Mouse (Mus musculus): ENCODE data around the gene Mok. TPM values are rescaled to one million over a fixed set of nuclear protein-coding genes. Genes with fewer than 3 reads are reported as not detected.

The Mok gene
- polyA plus RNA-seq, 1 experiment, result 3.3 TPM

DNA sequence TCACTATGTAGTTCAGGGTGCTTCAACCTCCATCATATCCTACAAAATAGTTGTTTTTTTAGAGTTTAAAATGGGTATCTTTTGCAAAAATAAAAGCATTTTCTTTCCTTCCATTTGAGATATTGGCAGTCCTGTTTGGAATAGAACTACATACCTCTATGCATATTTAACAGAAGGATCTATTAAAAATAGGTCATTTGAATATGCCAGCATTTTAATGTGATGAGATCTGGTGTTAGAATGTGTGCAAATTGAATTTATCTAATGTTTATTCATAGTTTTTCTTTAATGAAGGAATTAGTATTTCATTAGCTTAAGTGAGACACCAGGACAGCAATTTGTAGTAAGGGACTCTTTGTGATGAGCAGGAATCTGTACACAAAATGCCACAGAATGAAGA lies 72.2 kb downstream of the Mok start:
- Histone ChIP-seq H3K4me3 (no peak overlapping the region), H3K79me2 (ENCODE audit: control insufficient read depth, insufficient read depth) (peaks cover 66% of the 10 kb centered on the region), H3K4me2 (ENCODE audit: low read depth) (no peak overlapping the region), H3ac (ENCODE audit: control insufficient read depth, insufficient read length) (no peak overlapping the region), H3K36me3 (ENCODE audit: control insufficient read depth, insufficient read depth) (no peaks in the 10 kb centered on the region), H3K27me3 (ENCODE audit: control insufficient read depth, insufficient read depth, insufficient read length) (no peaks in the 10 kb centered on the region)
- TF ChIP-seq POLR2A (IDR thresholded peaks at IDR 0.05; ENCODE audit: insufficient read length, low read depth) (no peak), SRF (IDR thresholded peaks at IDR 0.05; ENCODE audit: control insufficient read depth, insufficient read length, low read depth) (no peak), USF1 (IDR thresholded peaks at IDR 0.05; ENCODE audit: low read depth) (no peak), TCF12 (IDR thresholded peaks at IDR 0.05; ENCODE audit: insufficient read depth, poor library complexity, severe bottlenecking) (no peak), MAX (IDR thresholded peaks at IDR 0.05; ENCODE audit: low read depth) (no peak), CEBPB (IDR thresholded peaks at IDR 0.05; ENCODE audit: insufficient read depth, poor library complexity, severe bottlenecking) (no peak), TCF3 (IDR thresholded peaks at IDR 0.05; ENCODE audit: insufficient read length, low read depth) (no peak), MYOG (IDR thresholded peaks at IDR 0.05; ENCODE audit: control insufficient read depth in 1 of 3, insufficient read depth in 1 of 3, insufficient read length in 2 of 3, low read depth in 2 of 3) (no peak), POLR2AphosphoS2 (IDR thresholded peaks at IDR 0.05; ENCODE audit: insufficient read length, low read depth) (no peak), MYOD1 (IDR thresholded peaks at IDR 0.05; ENCODE audit: control insufficient read depth in 1 of 3, insufficient read length in 2 of 3, low read depth in 2 of 3) (no peak), E2F4 (IDR thresholded peaks at IDR 0.05; ENCODE audit: insufficient read depth) (no peak), REST (IDR thresholded peaks at IDR 0.05; ENCODE audit: insufficient read depth, insufficient read length) (no peak)

DNA sequence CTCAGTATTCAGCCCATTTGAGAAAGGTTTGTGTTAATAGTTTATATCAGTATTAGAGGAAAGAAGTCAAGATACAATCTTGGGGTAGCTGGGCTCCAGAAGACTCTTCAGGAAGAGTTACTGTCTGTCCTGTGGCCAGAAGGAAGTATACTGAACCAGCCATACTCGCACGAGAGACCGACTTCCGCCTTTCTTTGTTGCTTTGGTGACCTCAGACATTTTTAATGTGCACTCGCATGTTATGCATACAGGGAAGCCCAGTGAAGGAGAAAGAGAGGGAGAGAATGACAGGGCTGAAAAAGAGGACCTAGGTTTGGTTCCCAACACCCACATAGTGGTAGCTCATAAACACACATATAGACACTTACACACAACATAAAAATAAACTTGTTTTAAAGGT lies 76.2 kb downstream of the Mok start:
- H3K27me3 ChIP-seq (ENCODE audit: control insufficient read depth, insufficient read depth, insufficient read length), result no peaks in the 10 kb centered on the region
- H3ac ChIP-seq (ENCODE audit: control insufficient read depth, insufficient read length), result no peak overlapping the region
- H3K36me3 ChIP-seq (ENCODE audit: control insufficient read depth, insufficient read depth), result no peaks in the 10 kb centered on the region
- H3K4me3 ChIP-seq, result no peak overlapping the region
- TF ChIP-seq MYOD1 (IDR thresholded peaks at IDR 0.05; ENCODE audit: control insufficient read depth in 1 of 3, insufficient read length in 2 of 3, low read depth in 2 of 3) (no peak), E2F4 (IDR thresholded peaks at IDR 0.05; ENCODE audit: insufficient read depth) (no peak), TCF12 (IDR thresholded peaks at IDR 0.05; ENCODE audit: insufficient read depth, poor library complexity, severe bottlenecking) (no peak), USF1 (IDR thresholded peaks at IDR 0.05; ENCODE audit: low read depth) (no peak), TCF3 (IDR thresholded peaks at IDR 0.05; ENCODE audit: insufficient read length, low read depth) (no peak), MAX (IDR thresholded peaks at IDR 0.05; ENCODE audit: low read depth) (no peak), REST (IDR thresholded peaks at IDR 0.05; ENCODE audit: insufficient read depth, insufficient read length) (no peak), POLR2A (IDR thresholded peaks at IDR 0.05; ENCODE audit: insufficient read length, low read depth) (no peak), MYOG (IDR thresholded peaks at IDR 0.05; ENCODE audit: control insufficient read depth in 1 of 3, insufficient read depth in 1 of 3, insufficient read length in 2 of 3, low read depth in 2 of 3) (no peak), SRF (IDR thresholded peaks at IDR 0.05; ENCODE audit: control insufficient read depth, insufficient read length, low read depth) (no peak), POLR2AphosphoS2 (IDR thresholded peaks at IDR 0.05; ENCODE audit: insufficient read length, low read depth) (no peak), CEBPB (IDR thresholded peaks at IDR 0.05; ENCODE audit: insufficient read depth, poor library complexity, severe bottlenecking) (no peak)
- no peak overlapping the region for H3K4me2 ChIP-seq (ENCODE audit: low read depth)
- H3K79me2 ChIP-seq (ENCODE audit: control insufficient read depth, insufficient read depth), result peaks cover 41% of the 10 kb centered on the region

DNA sequence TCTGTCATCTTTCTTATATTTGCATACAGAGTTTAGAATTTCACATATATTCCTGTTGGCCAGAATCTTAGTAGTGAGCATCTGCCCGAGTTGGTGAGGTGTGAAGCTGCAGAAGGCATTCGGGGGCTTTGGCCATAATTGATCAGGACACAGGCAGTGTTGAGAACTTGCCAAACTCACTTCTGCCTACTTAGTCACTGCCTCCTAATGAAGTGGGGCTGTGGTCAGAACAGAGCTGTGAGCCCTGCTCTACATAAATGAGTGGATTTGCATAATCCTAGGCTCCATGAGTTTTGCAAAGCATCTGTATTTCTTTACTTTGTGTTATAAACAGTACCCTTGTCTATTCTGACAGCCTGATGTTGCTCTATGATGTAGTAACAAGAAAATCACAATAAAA lies 78.4 kb downstream of the Mok start:
- H3ac ChIP-seq (ENCODE audit: control insufficient read depth, insufficient read length), result no peak overlapping the region
- H3K27me3 ChIP-seq (ENCODE audit: control insufficient read depth, insufficient read depth, insufficient read length), result no peaks in the 10 kb centered on the region
- H3K79me2 ChIP-seq (ENCODE audit: control insufficient read depth, insufficient read depth), result peaks cover 41% of the 10 kb centered on the region
- H3K4me3 ChIP-seq, result no peak overlapping the region
- TF ChIP-seq TCF12 (IDR thresholded peaks at IDR 0.05; ENCODE audit: insufficient read depth, poor library complexity, severe bottlenecking) (no peak), POLR2A (IDR thresholded peaks at IDR 0.05; ENCODE audit: insufficient read length, low read depth) (no peak), MYOD1 (IDR thresholded peaks at IDR 0.05; ENCODE audit: control insufficient read depth in 1 of 3, insufficient read length in 2 of 3, low read depth in 2 of 3) (no peak), REST (IDR thresholded peaks at IDR 0.05; ENCODE audit: insufficient read depth, insufficient read length) (no peak), USF1 (IDR thresholded peaks at IDR 0.05; ENCODE audit: low read depth) (no peak), CEBPB (IDR thresholded peaks at IDR 0.05; ENCODE audit: insufficient read depth, poor library complexity, severe bottlenecking) (no peak), MYOG (IDR thresholded peaks at IDR 0.05; ENCODE audit: control insufficient read depth in 1 of 3, insufficient read depth in 1 of 3, insufficient read length in 2 of 3, low read depth in 2 of 3) (no peak), POLR2AphosphoS2 (IDR thresholded peaks at IDR 0.05; ENCODE audit: insufficient read length, low read depth) (no peak)
- H3K36me3 ChIP-seq (ENCODE audit: control insufficient read depth, insufficient read depth), result no peaks in the 10 kb centered on the region
- no peak overlapping the region for H3K4me2 ChIP-seq (ENCODE audit: low read depth)

GRCm38 (mm10) chr12:110758932-110759331 lies 81.8 kb downstream of the Mok start:
- no peaks in the 10 kb centered on the region for H3K27me3 ChIP-seq (ENCODE audit: control insufficient read depth, insufficient read depth, insufficient read length)
- no peak overlapping the region for H3ac ChIP-seq (ENCODE audit: control insufficient read depth, insufficient read length)

More at GRCm38 (mm10) chr12:110758932-110759331, 81.8 kb downstream of the Mok start:
- TF ChIP-seq MYOD1 (IDR thresholded peaks at IDR 0.05; ENCODE audit: control insufficient read depth in 1 of 3, insufficient read length in 2 of 3, low read depth in 2 of 3), result no peak
- no peak for TF ChIP-seq USF1 (IDR thresholded peaks at IDR 0.05; ENCODE audit: low read depth)
- no peak for TF ChIP-seq POLR2AphosphoS2 (IDR thresholded peaks at IDR 0.05; ENCODE audit: insufficient read length, low read depth)
- TF ChIP-seq MYOG (IDR thresholded peaks at IDR 0.05; ENCODE audit: control insufficient read depth in 1 of 3, insufficient read depth in 1 of 3, insufficient read length in 2 of 3, low read depth in 2 of 3), result no peak
- TF ChIP-seq SRF (IDR thresholded peaks at IDR 0.05; ENCODE audit: control insufficient read depth, insufficient read length, low read depth), result no peak
- TF ChIP-seq MAX (IDR thresholded peaks at IDR 0.05; ENCODE audit: low read depth), result no peak
- no peak for TF ChIP-seq TCF3 (IDR thresholded peaks at IDR 0.05; ENCODE audit: insufficient read length, low read depth)
- no peak for TF ChIP-seq CEBPB (IDR thresholded peaks at IDR 0.05; ENCODE audit: insufficient read depth, poor library complexity, severe bottlenecking)
- TF ChIP-seq TCF12 (IDR thresholded peaks at IDR 0.05; ENCODE audit: insufficient read depth, poor library complexity, severe bottlenecking), result no peak
- TF ChIP-seq E2F4 (IDR thresholded peaks at IDR 0.05; ENCODE audit: insufficient read depth), result no peak
- H3K4me3 ChIP-seq, result no peak overlapping the region
- no peaks in the 10 kb centered on the region for H3K36me3 ChIP-seq (ENCODE audit: control insufficient read depth, insufficient read depth)
- H3K4me2 ChIP-seq (ENCODE audit: low read depth), result no peak overlapping the region
- H3K79me2 ChIP-seq (ENCODE audit: control insufficient read depth, insufficient read depth), result peaks cover 52% of the 10 kb centered on the region

Other genes with a start within 250 kb of the Mok start
- 128 TPM for gene Dync1h1, start 239.5 kb downstream of the Mok start, polyA plus RNA-seq (2012; fragmentation: generic; extraction: Trizol)
- 0.05 TPM for gene 1700001K19Rik, start 158.3 kb downstream of the Mok start, polyA plus RNA-seq (2012; fragmentation: generic; extraction: Trizol)
- gene Hsp90aa1, start 138.2 kb downstream of the Mok start, polyA plus RNA-seq (2012; fragmentation: generic; extraction: Trizol), result 110 TPM
- gene Wdr20, start 103.0 kb downstream of the Mok start, polyA plus RNA-seq (2012; fragmentation: generic; extraction: Trizol), result 13.9 TPM
- gene Zfp839, start 9.3 kb upstream of the Mok start, polyA plus RNA-seq (2012; fragmentation: generic; extraction: Trizol), result 3.1 TPM
- 54.4 TPM for gene Cinp, start 48.2 kb upstream of the Mok start, polyA plus RNA-seq (2012; fragmentation: generic; extraction: Trizol)
- gene Tecpr2, start 48.3 kb upstream of the Mok start, polyA plus RNA-seq (2012; fragmentation: generic; extraction: Trizol), result 4.2 TPM
- gene Ankrd9, start 138.1 kb upstream of the Mok start, polyA plus RNA-seq (2012; fragmentation: generic; extraction: Trizol), result 11.5 TPM
- gene Rcor1, start 198.4 kb upstream of the Mok start, polyA plus RNA-seq (2012; fragmentation: generic; extraction: Trizol), result 9.4 TPM